Mouse (Mus musculus): ENCODE results near the gene Zfp518a. TPM values are rescaled to one million over a fixed set of nuclear protein-coding genes. Genes with fewer than 3 reads are reported as not detected.

Zfp518a gene
- polyA plus RNA-seq, 1 experiment from 2014 or later, result 12.0 TPM

- WGBS, result 46% methylated on average over 12 of the region's 12 CpGs
- Histone ChIP-seq H3K4me3 (replicated peaks; ENCODE audit: low read length) (no peak overlapping the region), H3K27me3 (ENCODE audit: control insufficient read depth, insufficient read depth, low read length) (no peaks in the 10 kb centered on the region), H3K4me1 (ENCODE audit: control insufficient read depth, insufficient read depth, low read length) (no peaks in the 10 kb centered on the region), H3K9ac (ENCODE audit: low read length) (no peak overlapping the region), H3K36me3 (ENCODE audit: control insufficient read depth, insufficient read depth, low read length) (no peaks in the 10 kb centered on the region), H3K9me3 (replicated peaks; ENCODE audit: control insufficient read depth, low read length) (no peaks in the 10 kb centered on the region), H3K27ac (ENCODE audit: low read length) (no peak overlapping the region), H3K4me2 (ENCODE audit: low read depth, low read length) (no peak overlapping the region)
- no peak for ATAC-seq (ENCODE audit: insufficient read depth, low FRiP score)
Observed at GRCm38 (mm10) chr19:40962988-40963387, 68.5 kb downstream of the Zfp518a start.

- Histone ChIP-seq H3K4me1 (ENCODE audit: control insufficient read depth, insufficient read depth, low read length) (no peaks in the 10 kb centered on the region), H3K27ac (ENCODE audit: low read length) (peak overlapping the region; percentile 56), H3K9me3 (replicated peaks; ENCODE audit: control insufficient read depth, low read length) (no peaks in the 10 kb centered on the region), H3K36me3 (ENCODE audit: control insufficient read depth, insufficient read depth, low read length) (no peaks in the 10 kb centered on the region), H3K27me3 (ENCODE audit: control insufficient read depth, insufficient read depth, low read length) (no peaks in the 10 kb centered on the region), H3K9ac (ENCODE audit: low read length) (no peak overlapping the region), H3K4me3 (replicated peaks; ENCODE audit: low read length) (no peak overlapping the region), H3K4me2 (ENCODE audit: low read depth, low read length) (no peak overlapping the region)
- peak; percentile 35 for ATAC-seq (ENCODE audit: insufficient read depth, low FRiP score)
- WGBS, result 53% methylated on average over 3 of the region's 3 CpGs
Observed at GRCm38 (mm10) chr19:40964367-40964891, 69.9 kb downstream of the Zfp518a start.

- Histone ChIP-seq H3K4me3 (replicated peaks; ENCODE audit: low read length) (no peak overlapping the region), H3K9ac (ENCODE audit: low read length) (no peak overlapping the region), H3K27me3 (ENCODE audit: control insufficient read depth, insufficient read depth, low read length) (no peaks in the 10 kb centered on the region), H3K4me1 (ENCODE audit: control insufficient read depth, insufficient read depth, low read length) (no peaks in the 10 kb centered on the region), H3K9me3 (replicated peaks; ENCODE audit: control insufficient read depth, low read length) (no peaks in the 10 kb centered on the region), H3K27ac (ENCODE audit: low read length) (no peak overlapping the region), H3K36me3 (ENCODE audit: control insufficient read depth, insufficient read depth, low read length) (no peaks in the 10 kb centered on the region), H3K4me2 (ENCODE audit: low read depth, low read length) (no peak overlapping the region)
- no peak; the same call in 1 of the 2 replicates for ATAC-seq (ENCODE audit: insufficient read depth, low FRiP score)
- 73% methylated on average over 6 of the region's 6 CpGs for WGBS
Observed at GRCm38 (mm10) chr19:40964936-40965850, 70.7 kb downstream of the Zfp518a start.

Small RNAs within 50 kb of the gene (microRNA-seq; reads per million reads assigned to microRNA genes)
- gene Mir8092, result 0.83 reads per million

Other genes starting within 250 kb of the Zfp518a start
- gene Cc2d2b, start 146.0 kb upstream of the Zfp518a start, polyA plus RNA-seq (2015; fragmentation: Nextera tagmentation; extraction: Ambion mirVana), result 0.35 TPM in 1 of 2 replicates, not detected in the other
- gene Ccnj, start 63.4 kb upstream of the Zfp518a start, polyA plus RNA-seq (2015; fragmentation: Nextera tagmentation; extraction: Ambion mirVana), result 6.3 and 7.1 TPM in 2 replicates
- gene Blnk, start 99.8 kb downstream of the Zfp518a start, polyA plus RNA-seq (2015; fragmentation: Nextera tagmentation; extraction: Ambion mirVana), result 5.0 and 5.8 TPM in 2 replicates
- gene Dntt, start 134.6 kb downstream of the Zfp518a start, polyA plus RNA-seq (2015; fragmentation: Nextera tagmentation; extraction: Ambion mirVana), result not detected in 2 replicates
- not detected in 2 replicates for gene Opalin, start 182.4 kb downstream of the Zfp518a start, polyA plus RNA-seq (2015; fragmentation: Nextera tagmentation; extraction: Ambion mirVana)

Measured in stomach, embryonic 16.5 days (tissue).